ENCODE assay signal across 1 mouse cellular context in genomic region chr2:70558843-70559451, GRCm38 (mm10).
TF ChIP-seq lines count a peak whose summit lies in the region.

No protein-coding gene starts in this region.

TF ChIP-seq in CH12.LX, 34 proteins besides CTCF, POLR2A, EP300 and RAD21:
- TF ChIP-seq MAZ (IDR thresholded peaks at IDR 0.05; ENCODE audit: low read depth, low read length) (0 out of 2 replicates have a peak, but pooled peaks have one; percentile 2), RCOR1 (conservative IDR thresholded peaks at IDR 0.05; ENCODE audit: low read depth, low read length) (no peak), MXI1 (IDR thresholded peaks at IDR 0.05; ENCODE audit: low read depth, low read length) (peak; percentile 58; the same call in 1 of the 2 replicates), ELF1 (IDR thresholded peaks at IDR 0.05; ENCODE audit: low read depth, low read length) (0 out of 2 replicates have a peak, but pooled peaks have one; percentile 35), ZNF384 (IDR thresholded peaks at IDR 0.05; ENCODE audit: low read depth, low read length) (peak; percentile 93), SIN3A (IDR thresholded peaks at IDR 0.05; ENCODE audit: low read length) (no peak; the same call in none of the 2 replicates), TCF12 (IDR thresholded peaks at IDR 0.05; ENCODE audit: low read depth, low read length) (no peak), ZKSCAN1 (IDR thresholded peaks at IDR 0.05; ENCODE audit: borderline replicate concordance, low read depth, low read length) (no peak)
TF ChIP-seq in CH12.LX: peak in this region for 4.
